Mouse (Mus musculus) forebrain, embryonic 15.5 days (tissue): ENCODE measurements at regions not wholly inside any gene's neighbourhood (a gene's known extent, or its start where the extent isn't known, plus 50 kb on each side); places are given as distances from the start of the nearest gene placed in this dataset.
A peak's percentile ranks its signal among the peaks of the same experiment; 100 is the strongest.

Source experiments
- ATAC-seq: fragments of 200-750 bp; cut with Nextera tagmentation; replicated peaks from 2 replicates; pipeline ENCODE4 v1.8.0; 2017; ENCODE audit warnings: mild to moderate bottlenecking, moderate TSS enrichment, moderate library complexity
- H3K27ac ChIP-seq: fragments of 300-500 bp; sonication (generic); replicated peaks from 2 replicates; pipeline ENCODE4 v1.5.1; 2015; ENCODE audit warnings: mild to moderate bottlenecking, inconsistent platforms
- H3K27me3 ChIP-seq: fragments of 300-500 bp; sonication (generic); 2 replicates; pipeline ENCODE4 v1.6.1; 2015; ENCODE audit warnings: inconsistent platforms
- H3K36me3 ChIP-seq: fragments of 300-500 bp; sonication (generic); 2 replicates; pipeline ENCODE4 v1.6.1; 2015; ENCODE audit warnings: mild to moderate bottlenecking, inconsistent platforms
- H3K4me1 ChIP-seq: fragments of 300-500 bp; sonication (generic); 2 replicates; pipeline ENCODE4 v1.6.1; 2015; ENCODE audit warnings: inconsistent platforms
- H3K4me2 ChIP-seq: fragments of 300-500 bp; sonication (generic); replicated peaks from 2 replicates; pipeline ENCODE4 v1.6.1; 2015; ENCODE audit warnings: mild to moderate bottlenecking, inconsistent platforms
- H3K4me3 ChIP-seq: fragments of 300-500 bp; sonication (generic); 2 replicates; pipeline ENCODE4 v1.5.1; 2015; ENCODE audit warnings: mild to moderate bottlenecking, inconsistent platforms
- H3K9ac ChIP-seq: fragments of 300-500 bp; sonication (generic); replicated peaks from 2 replicates; pipeline ENCODE4 v1.6.1; 2015; ENCODE audit warnings: mild to moderate bottlenecking, inconsistent platforms
- H3K9me3 ChIP-seq: fragments of 300-500 bp; sonication (generic); 2 replicates; pipeline ENCODE4 v1.6.1; 2016; ENCODE audit warnings: inconsistent platforms
- WGBS: fragments of 180-500 bp; shearing (Covaris S2); methylation state at CpG from one replicate; pipeline ENCODE4 v1.1.7; 2015; ENCODE audit warnings: mixed read lengths; 5-methylcytosine and 5-hydroxymethylcytosine counted together

GRCm38 (mm10) chr14:105416964-105417363 lies 158.6 kb downstream of the Ndfip2 start:
- WGBS = 81% methylated on average over 7 of the region's 7 CpGs

DNA sequence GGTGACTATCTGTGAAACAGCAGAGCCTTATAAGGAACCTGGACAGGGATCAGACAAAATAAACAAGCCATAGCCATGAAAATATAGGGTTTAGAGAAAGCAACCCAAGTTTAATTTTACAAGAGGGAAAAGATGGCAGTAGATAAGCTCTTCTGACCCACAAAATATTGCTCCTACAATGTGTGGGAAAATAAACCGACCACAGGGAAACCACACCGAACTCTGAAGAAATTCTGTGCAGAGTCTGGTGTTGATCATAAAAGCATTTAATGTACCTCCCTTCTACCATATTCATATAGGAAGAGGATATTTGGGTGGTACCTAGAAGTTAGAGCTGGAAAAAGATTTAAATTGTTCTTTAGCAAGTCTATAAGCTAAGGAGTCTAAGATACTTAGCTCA lies 146.3 kb downstream of the Ndfip2 start:
- no peak overlapping the region for H3K4me2 ChIP-seq
- no peak overlapping the region for H3K4me3 ChIP-seq
- no peak overlapping the region for H3K27ac ChIP-seq
- no peak overlapping the region for H3K9ac ChIP-seq
- H3K9me3 ChIP-seq = no peaks in the 10 kb centered on the region
- WGBS = 94% methylated on average over 2 of the region's 2 CpGs
- H3K27me3 ChIP-seq = no peaks in the 10 kb centered on the region
- H3K36me3 ChIP-seq = no peaks in the 10 kb centered on the region
- ATAC-seq = no peak
- no peaks in the 10 kb centered on the region for H3K4me1 ChIP-seq

More at GRCm38 (mm10) chr14:105416964-105417363, 158.6 kb downstream of the Ndfip2 start:
- Histone ChIP-seq H3K9ac (no peak overlapping the region), H3K27me3 (no peaks in the 10 kb centered on the region), H3K27ac (no peak overlapping the region), H3K36me3 (no peaks in the 10 kb centered on the region), H3K4me1 (no peaks in the 10 kb centered on the region), H3K4me3 (no peak overlapping the region), H3K9me3 (no peaks in the 10 kb centered on the region), H3K4me2 (no peak overlapping the region)
- no peak for ATAC-seq

- no peaks in the 10 kb centered on the region for H3K9me3 ChIP-seq
- no peaks in the 10 kb centered on the region for H3K4me1 ChIP-seq
- no peaks in the 10 kb centered on the region for H3K27me3 ChIP-seq
- no peak overlapping the region for H3K4me3 ChIP-seq
- H3K27ac ChIP-seq = no peak overlapping the region
- no peak overlapping the region for H3K4me2 ChIP-seq
- 90% methylated on average over 6 of the region's 6 CpGs for WGBS
- ATAC-seq = no peak
- H3K36me3 ChIP-seq = no peaks in the 10 kb centered on the region
- H3K9ac ChIP-seq = no peak overlapping the region
Observed at GRCm38 (mm10) chr14:105404241-105404640, 145.9 kb downstream of the Ndfip2 start.

DNA sequence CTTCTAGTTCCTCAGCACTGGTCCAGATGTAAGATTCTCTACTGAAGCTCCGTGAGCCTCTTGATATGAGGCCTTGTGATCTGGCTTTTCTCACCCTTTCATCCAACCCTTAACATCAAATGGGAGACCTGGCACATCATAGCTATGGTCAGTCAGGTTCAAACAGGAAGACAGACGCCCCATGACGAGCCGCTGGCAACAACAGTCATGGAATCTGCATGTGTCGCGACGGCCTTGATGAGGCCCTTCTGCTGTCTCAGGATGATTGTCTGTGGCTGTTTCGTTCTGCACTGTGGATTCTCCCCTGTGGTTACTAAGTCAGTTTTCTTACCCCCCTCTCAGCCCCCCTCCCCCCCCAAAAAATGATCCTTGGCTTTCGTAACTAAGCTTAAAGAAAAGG lies 144.9 kb downstream of the Ndfip2 start:
- Histone ChIP-seq H3K4me1 (no peaks in the 10 kb centered on the region), H3K9ac (no peak overlapping the region), H3K27me3 (no peaks in the 10 kb centered on the region), H3K4me2 (no peak overlapping the region), H3K27ac (no peak overlapping the region), H3K9me3 (no peaks in the 10 kb centered on the region), H3K4me3 (no peak overlapping the region), H3K36me3 (no peaks in the 10 kb centered on the region)
- WGBS = 93% methylated on average over 9 of the region's 9 CpGs
- ATAC-seq = no peak

DNA sequence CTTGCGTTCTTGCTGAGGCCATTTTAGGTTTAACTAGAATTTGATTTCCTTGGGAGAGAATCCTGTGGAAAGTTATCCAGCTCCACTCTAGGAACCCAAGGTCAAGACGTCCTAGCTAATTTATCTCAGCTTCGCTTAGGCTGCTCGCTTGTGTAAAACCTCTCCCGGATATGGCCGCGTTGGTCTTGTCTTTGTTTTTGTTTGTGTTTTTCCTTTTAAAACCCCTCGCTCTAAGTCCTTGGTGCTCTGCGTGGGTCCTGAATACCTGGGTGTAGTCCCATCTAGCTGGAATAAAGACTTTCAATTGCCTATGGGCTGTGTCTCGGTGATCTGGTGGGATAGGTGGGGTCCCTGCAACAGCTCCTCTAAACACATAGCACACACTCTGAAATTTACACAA lies 144.2 kb downstream of the Ndfip2 start:
- Histone ChIP-seq H3K4me1 (no peaks in the 10 kb centered on the region), H3K9me3 (no peaks in the 10 kb centered on the region), H3K4me2 (no peak overlapping the region), H3K27me3 (no peaks in the 10 kb centered on the region), H3K4me3 (no peak overlapping the region), H3K36me3 (no peaks in the 10 kb centered on the region), H3K27ac (no peak overlapping the region), H3K9ac (no peak overlapping the region)
- WGBS = 96% methylated on average over 10 of the region's 10 CpGs
- no peak for ATAC-seq

GRCm38 (mm10) chr14:105397467-105397866 lies 139.1 kb downstream of the Ndfip2 start:
- Histone ChIP-seq H3K9ac (no peak overlapping the region), H3K9me3 (no peaks in the 10 kb centered on the region), H3K4me3 (no peak overlapping the region), H3K4me2 (no peak overlapping the region), H3K27ac (no peak overlapping the region), H3K36me3 (no peaks in the 10 kb centered on the region), H3K27me3 (no peaks in the 10 kb centered on the region), H3K4me1 (peaks cover 4% of the 10 kb centered on the region)
- ATAC-seq = peak; percentile 73
- 28% methylated on average over 8 of the region's 8 CpGs for WGBS

GRCm38 (mm10) chr14:105392079-105392813 lies 133.9 kb downstream of the Ndfip2 start:
- Histone ChIP-seq H3K4me2 (no peak overlapping the region), H3K27ac (no peak overlapping the region), H3K36me3 (no peaks in the 10 kb centered on the region), H3K4me1 (peaks cover 4% of the 10 kb centered on the region), H3K4me3 (no peak overlapping the region), H3K27me3 (no peaks in the 10 kb centered on the region), H3K9ac (no peak overlapping the region), H3K9me3 (no peaks in the 10 kb centered on the region)
- ATAC-seq = no peak
- 79% methylated on average over 21 of the region's 21 CpGs for WGBS

DNA sequence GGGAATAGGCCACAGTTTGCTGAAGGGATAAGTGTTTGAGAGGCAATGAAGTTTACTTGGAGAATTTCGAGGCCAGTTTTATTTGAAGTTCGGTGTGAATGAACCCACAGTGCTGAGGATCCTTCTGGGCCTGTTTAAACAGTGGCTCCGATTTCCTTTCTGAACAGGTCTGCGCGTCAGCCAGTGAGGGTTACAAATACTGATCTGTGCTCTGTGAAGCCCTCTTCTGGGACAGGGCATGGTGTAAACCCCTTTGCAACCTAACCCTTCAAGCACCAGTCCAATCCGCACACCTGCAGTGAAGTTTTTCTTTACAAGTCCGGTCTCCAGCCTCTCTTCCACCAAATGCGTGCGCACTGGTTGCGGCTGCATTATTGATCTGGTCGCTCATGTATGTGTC lies 133.1 kb downstream of the Ndfip2 start:
- ATAC-seq = no peak
- peaks cover 4% of the 10 kb centered on the region for H3K4me1 ChIP-seq
- no peak overlapping the region for H3K27ac ChIP-seq
- no peak overlapping the region for H3K4me2 ChIP-seq
- H3K9ac ChIP-seq = no peak overlapping the region
- WGBS = 87% methylated on average over 11 of the region's 11 CpGs
- no peak overlapping the region for H3K4me3 ChIP-seq
- no peaks in the 10 kb centered on the region for H3K9me3 ChIP-seq
- no peaks in the 10 kb centered on the region for H3K36me3 ChIP-seq
- no peaks in the 10 kb centered on the region for H3K27me3 ChIP-seq

- H3K36me3 ChIP-seq = no peaks in the 10 kb centered on the region
- H3K4me2 ChIP-seq = no peak overlapping the region
- no peak overlapping the region for H3K27ac ChIP-seq
- H3K27me3 ChIP-seq = no peaks in the 10 kb centered on the region
- no peaks in the 10 kb centered on the region for H3K9me3 ChIP-seq
- no peak for ATAC-seq
- 74% methylated on average over 4 of the region's 4 CpGs for WGBS
- H3K9ac ChIP-seq = no peak overlapping the region
- no peaks in the 10 kb centered on the region for H3K4me1 ChIP-seq
- H3K4me3 ChIP-seq = no peak overlapping the region
Observed at GRCm38 (mm10) chr14:105385119-105385518, 126.7 kb downstream of the Ndfip2 start.

- no peak overlapping the region for H3K9ac ChIP-seq
- H3K4me1 ChIP-seq = peaks cover 7% of the 10 kb centered on the region
- no peak overlapping the region for H3K27ac ChIP-seq
- no peak overlapping the region for H3K4me3 ChIP-seq
- no peak overlapping the region for H3K4me2 ChIP-seq
- 77% methylated on average over 5 of the region's 5 CpGs for WGBS
- H3K36me3 ChIP-seq = no peaks in the 10 kb centered on the region
- no peak for ATAC-seq
- no peaks in the 10 kb centered on the region for H3K9me3 ChIP-seq
- no peaks in the 10 kb centered on the region for H3K27me3 ChIP-seq
Observed at GRCm38 (mm10) chr14:105383382-105383781, 125.0 kb downstream of the Ndfip2 start.

DNA sequence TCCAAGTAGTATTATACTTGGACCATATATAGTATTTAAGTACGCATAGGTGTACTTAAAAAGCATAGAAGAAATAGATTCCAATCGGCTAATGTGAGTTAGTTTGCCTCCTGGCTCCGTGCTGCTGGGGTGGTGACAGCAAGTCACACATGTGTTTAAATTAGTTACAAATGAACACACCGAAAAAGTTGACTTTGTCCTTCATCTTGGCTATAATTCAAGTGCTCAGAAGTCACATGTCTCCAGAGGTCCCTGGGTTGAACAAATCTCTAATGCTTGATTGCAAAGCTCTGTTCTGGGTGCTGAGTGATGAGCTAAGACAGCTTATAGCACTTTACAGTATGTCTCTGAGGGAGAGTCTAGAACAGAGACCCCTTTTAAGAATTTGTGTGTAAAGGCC lies 121.7 kb downstream of the Ndfip2 start:
- 92% methylated on average over 4 of the region's 4 CpGs for WGBS

GRCm38 (mm10) chr14:105377770-105378169 lies 119.4 kb downstream of the Ndfip2 start:
- H3K4me1 ChIP-seq = peaks cover 14% of the 10 kb centered on the region
- no peak overlapping the region for H3K9ac ChIP-seq
- 44% methylated on average over 5 of the region's 5 CpGs for WGBS
- no peaks in the 10 kb centered on the region for H3K27me3 ChIP-seq
- no peaks in the 10 kb centered on the region for H3K36me3 ChIP-seq
- no peak overlapping the region for H3K4me3 ChIP-seq
- peak overlapping the region; percentile 1; the same call in 1 of the 2 replicates for H3K27ac ChIP-seq
- ATAC-seq = peak; percentile 73
- H3K4me2 ChIP-seq = no peak overlapping the region
- H3K9me3 ChIP-seq = no peaks in the 10 kb centered on the region

More for the DNA sequence above, 121.7 kb downstream of the Ndfip2 start:
- no peak for ATAC-seq
- Histone ChIP-seq H3K4me3 (no peak overlapping the region), H3K27me3 (no peaks in the 10 kb centered on the region), H3K9ac (no peak overlapping the region), H3K27ac (no peak overlapping the region), H3K4me2 (no peak overlapping the region), H3K9me3 (no peaks in the 10 kb centered on the region), H3K4me1 (peaks cover 14% of the 10 kb centered on the region), H3K36me3 (no peaks in the 10 kb centered on the region)

DNA sequence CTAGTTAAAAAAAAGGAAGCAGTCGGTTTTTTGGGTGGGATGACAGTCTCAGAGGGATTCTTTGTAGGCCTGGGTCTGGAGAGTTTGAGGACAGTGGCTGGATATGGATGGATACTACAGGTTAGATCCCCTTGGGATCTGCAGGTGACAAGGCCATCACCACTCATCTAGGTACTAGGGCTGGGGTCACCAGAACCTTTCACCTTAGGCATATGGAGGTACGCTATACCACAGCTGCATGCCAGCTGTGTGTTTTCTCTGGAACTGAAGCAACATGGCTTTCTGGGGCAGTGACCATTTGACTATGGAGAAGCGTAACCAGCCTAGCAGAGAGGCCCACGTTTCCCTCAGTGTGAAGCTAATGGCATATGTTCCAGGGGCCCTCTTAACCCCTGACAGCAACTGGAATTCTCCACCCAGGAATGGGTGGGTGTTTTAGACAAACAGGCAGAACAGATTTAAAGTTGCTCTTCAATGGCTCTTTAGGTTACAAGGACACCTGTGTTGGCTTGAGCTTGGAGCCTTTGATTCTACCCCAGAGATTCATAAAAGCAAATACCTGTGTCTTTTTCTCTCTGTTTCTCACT lies 118.8 kb downstream of the Ndfip2 start:
- no peaks in the 10 kb centered on the region for H3K27me3 ChIP-seq
- peak overlapping the region; percentile 1; the same call in 1 of the 2 replicates for H3K27ac ChIP-seq
- no peaks in the 10 kb centered on the region for H3K9me3 ChIP-seq
- no peak overlapping the region for H3K9ac ChIP-seq
- 81% methylated on average over 4 of the region's 4 CpGs for WGBS
- H3K4me3 ChIP-seq = no peak overlapping the region
- peaks cover 14% of the 10 kb centered on the region for H3K4me1 ChIP-seq
- H3K36me3 ChIP-seq = no peaks in the 10 kb centered on the region
- no peak overlapping the region for H3K4me2 ChIP-seq
- no peak for ATAC-seq
